Mouse (Mus musculus): ENCODE measurements around the gene Psg20. TPM values are rescaled to one million over a fixed set of nuclear protein-coding genes. Genes with fewer than 3 reads are reported as not detected.
"Not testable (repeated sequence)": the region's sequence is repeated elsewhere in the genome, so short reads cannot be mapped to it uniquely, and the experiment has no call there.

Gene Psg20
- not detected in 2 replicates for total RNA-seq (2017)

- no peak for ATAC-seq (ENCODE audit: extremely low read depth, insufficient number of reproducible peaks, low FRiP score, poor library complexity, severe bottlenecking)
These were observed at the start of gene Psg20 for GRCm38 (mm10) chr7:18686085-18686484. Psg20 (minus strand) TSS chr7:18686185.

- ATAC-seq (ENCODE audit: extremely low read depth, insufficient number of reproducible peaks, low FRiP score, poor library complexity, severe bottlenecking), result no peak
These were observed 48.5 kb upstream of the Psg20 start for GRCm38 (mm10) chr7:18734451-18734850.

GRCm38 (mm10) chr7:18733111-18733510, 47.1 kb upstream of the Psg20 start:
- ATAC-seq (ENCODE audit: extremely low read depth, insufficient number of reproducible peaks, low FRiP score, poor library complexity, severe bottlenecking), result no peak

DNA sequence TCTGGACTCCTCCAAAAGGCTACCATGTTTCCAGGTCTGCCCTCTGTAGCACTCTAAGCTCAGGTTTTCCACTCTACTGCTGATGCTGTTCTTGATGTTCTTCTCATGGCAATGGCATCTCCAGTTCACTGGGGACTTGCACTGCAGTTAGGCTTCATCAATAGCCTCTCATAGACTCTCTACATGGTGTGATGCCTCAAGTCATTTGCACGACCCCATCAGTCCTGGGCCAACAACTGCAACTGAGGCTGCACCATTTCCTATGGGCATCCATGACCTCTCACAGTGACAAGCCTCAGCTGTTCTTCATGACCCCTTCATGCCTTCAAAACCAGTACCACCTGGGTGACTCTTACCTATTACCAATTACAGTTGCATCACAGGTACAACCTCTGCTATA, 42.4 kb upstream of the Psg20 start:
- ATAC-seq (ENCODE audit: extremely low read depth, insufficient number of reproducible peaks, low FRiP score, poor library complexity, severe bottlenecking), result no peak

- not testable (repeated sequence) for ATAC-seq (ENCODE audit: extremely low read depth, insufficient number of reproducible peaks, low FRiP score, poor library complexity, severe bottlenecking)
These were observed 39.9 kb upstream of the Psg20 start for GRCm38 (mm10) chr7:18725931-18726330.

DNA sequence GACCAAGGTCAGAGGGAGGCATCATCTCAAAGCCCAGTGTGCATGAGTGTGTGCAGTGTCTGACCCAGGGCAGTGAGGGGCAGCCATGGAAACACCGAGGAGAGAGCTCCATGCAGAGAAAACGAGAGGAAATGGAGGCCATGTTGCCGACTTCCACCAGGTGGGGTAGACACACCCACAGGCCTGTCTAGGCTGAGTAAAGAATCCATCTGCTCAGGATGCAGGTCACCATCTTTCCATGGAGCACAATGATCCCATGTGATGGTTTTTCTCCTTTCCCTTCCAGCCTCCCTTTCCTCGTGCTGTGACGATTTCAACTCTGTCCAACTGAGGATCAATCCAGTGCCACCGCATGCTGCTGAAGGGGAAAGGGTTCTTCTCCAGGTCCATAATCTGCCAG, 38.0 kb upstream of the Psg20 start:
- ATAC-seq (ENCODE audit: extremely low read depth, insufficient number of reproducible peaks, low FRiP score, poor library complexity, severe bottlenecking), result no peak

DNA sequence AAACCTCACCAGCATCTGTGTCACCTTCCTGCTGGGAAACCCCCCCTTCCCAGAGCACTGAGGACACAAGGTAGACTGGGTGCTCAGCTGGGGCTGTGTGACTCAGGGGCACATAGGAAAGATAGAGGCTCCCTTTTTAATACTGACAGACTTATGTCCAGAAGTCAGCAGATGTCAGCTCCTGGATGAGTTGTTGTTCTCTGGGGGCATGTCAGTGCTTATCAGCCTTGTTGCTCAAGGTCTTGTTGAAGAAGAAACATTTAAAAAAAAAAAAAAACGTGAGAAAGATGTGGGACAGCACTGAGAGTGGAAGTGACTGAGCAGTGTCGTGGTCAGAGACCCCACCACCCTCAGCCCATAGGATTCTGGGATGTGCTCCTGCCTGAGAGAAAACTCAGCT, 31.8 kb upstream of the Psg20 start, which contains the start of gene Psg22:
Gene Psg22 (plus strand): TSS at position 301 of the 400 bp plus-strand sequence.
- no peak for ATAC-seq (ENCODE audit: extremely low read depth, insufficient number of reproducible peaks, low FRiP score, poor library complexity, severe bottlenecking)

DNA sequence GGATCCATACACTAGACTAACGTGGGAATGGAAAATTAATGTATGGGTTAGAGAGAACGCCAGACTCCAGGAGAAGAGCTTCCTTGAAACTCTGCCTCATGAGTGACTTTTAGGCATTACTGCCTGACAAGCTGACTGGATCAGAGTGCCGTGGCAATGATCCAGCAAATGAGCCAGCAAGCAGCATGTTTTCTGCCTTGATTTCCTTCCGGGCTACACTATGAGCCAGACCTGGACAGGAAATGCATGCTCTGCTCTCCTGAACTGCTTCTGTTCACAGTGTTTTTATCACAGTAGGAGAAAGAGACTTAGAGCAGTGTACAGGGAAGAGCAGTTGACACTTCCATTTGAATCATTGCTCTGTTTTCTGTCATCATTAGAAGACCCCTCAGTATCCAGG, 29.6 kb upstream of the Psg20 start:
- no peak for ATAC-seq (ENCODE audit: extremely low read depth, insufficient number of reproducible peaks, low FRiP score, poor library complexity, severe bottlenecking)

- ATAC-seq (ENCODE audit: extremely low read depth, insufficient number of reproducible peaks, low FRiP score, poor library complexity, severe bottlenecking), result no peak
These were observed 24.9 kb upstream of the Psg20 start for GRCm38 (mm10) chr7:18710846-18711245.

GRCm38 (mm10) chr7:18710331-18710730, 24.3 kb upstream of the Psg20 start:
- ATAC-seq (ENCODE audit: extremely low read depth, insufficient number of reproducible peaks, low FRiP score, poor library complexity, severe bottlenecking), result not testable (repeated sequence)

- no peak for ATAC-seq (ENCODE audit: extremely low read depth, insufficient number of reproducible peaks, low FRiP score, poor library complexity, severe bottlenecking)
These were observed 399 bp downstream of the Psg20 start for GRCm38 (mm10) chr7:18685586-18685985.

- ATAC-seq (ENCODE audit: extremely low read depth, insufficient number of reproducible peaks, low FRiP score, poor library complexity, severe bottlenecking), result no peak
These were observed 6.2 kb downstream of the Psg20 start for GRCm38 (mm10) chr7:18679772-18680171.

- not testable (repeated sequence) for ATAC-seq (ENCODE audit: extremely low read depth, insufficient number of reproducible peaks, low FRiP score, poor library complexity, severe bottlenecking)
These were observed 29.4 kb downstream of the Psg20 start, which contains the start of gene Psg21 for GRCm38 (mm10) chr7:18656625-18657024. Psg21 (minus strand) TSS chr7:18656725.

GRCm38 (mm10) chr7:18626921-18627320, 59.1 kb downstream of the Psg20 start:
- not testable (repeated sequence) for ATAC-seq (ENCODE audit: extremely low read depth, insufficient number of reproducible peaks, low FRiP score, poor library complexity, severe bottlenecking)

Other genes with a start within 250 kb of the Psg20 start
- not detected in 2 replicates for gene Psg26, start 202.0 kb downstream of the Psg20 start, total RNA-seq (2017)
- gene Psg25, start 153.9 kb downstream of the Psg20 start, total RNA-seq (2017), result not detected in 2 replicates
- not detected in 2 replicates for gene Psg27, start 118.9 kb downstream of the Psg20 start, total RNA-seq (2017)
- not detected in 2 replicates for gene Psg23, start 69.7 kb downstream of the Psg20 start, total RNA-seq (2017)
- gene Psg21, start 29.5 kb downstream of the Psg20 start, total RNA-seq (2017), result not detected in 2 replicates
- gene Psg22, start 31.9 kb upstream of the Psg20 start, total RNA-seq (2017), result not detected in 2 replicates
- not detected in 2 replicates for gene Psg19, start 112.3 kb upstream of the Psg20 start, total RNA-seq (2017)
- gene Psg17, start 135.4 kb upstream of the Psg20 start, total RNA-seq (2017), result not detected in 2 replicates
- 0.49 TPM in 1 of 2 replicates, not detected in the other for gene Mill2, start 153.8 kb upstream of the Psg20 start, total RNA-seq (2017)
- gene Pglyrp1, start 185.1 kb upstream of the Psg20 start, total RNA-seq (2017), result 146 and 154 TPM in 2 replicates
- gene Ccdc61, start 224.2 kb upstream of the Psg20 start, total RNA-seq (2017), result 16.2 and 17.5 TPM in 2 replicates
- gene Nova2, start 239.7 kb upstream of the Psg20 start, total RNA-seq (2017), result not detected in 2 replicates

All from neutrophil, adult 5-6 weeks (primary cell).